Mouse (Mus musculus): ENCODE data around the gene Olfr1164. TPM values are rescaled to one million over a fixed set of nuclear protein-coding genes. Genes with fewer than 3 reads are reported as not detected.

Olfr1164 gene
- total RNA-seq (2023; ENCODE audit: inconsistent age) = not detected in 4 replicates

GRCm38 (mm10) chr2:88093866-88094265, at the start of gene Olfr1164:
Gene Olfr1164, minus strand, starts transcription at chr2:88093966.

DNA sequence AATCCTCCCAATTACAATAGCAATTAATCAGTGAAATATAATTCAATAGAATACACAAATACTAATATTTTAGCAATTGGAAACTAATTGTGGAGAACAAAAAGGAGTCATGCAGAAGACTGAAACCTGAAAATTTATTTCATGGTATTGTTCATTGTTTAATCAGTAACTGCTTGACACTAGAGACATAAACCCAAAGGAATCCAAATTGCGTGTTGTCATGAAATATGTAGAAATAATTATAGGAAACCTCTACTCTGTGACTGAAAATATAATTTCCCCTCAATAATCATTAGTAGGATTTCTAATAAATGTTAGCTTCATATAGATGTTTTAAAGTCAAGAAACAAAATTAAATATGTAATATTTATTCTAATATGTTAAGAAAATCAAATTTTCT, 34.4 kb upstream of the Olfr1164 start, which contains the start of gene Olfr1166:
Olfr1166 (minus strand) TSS at position 101 of the 400 bp plus-strand sequence.

DNA sequence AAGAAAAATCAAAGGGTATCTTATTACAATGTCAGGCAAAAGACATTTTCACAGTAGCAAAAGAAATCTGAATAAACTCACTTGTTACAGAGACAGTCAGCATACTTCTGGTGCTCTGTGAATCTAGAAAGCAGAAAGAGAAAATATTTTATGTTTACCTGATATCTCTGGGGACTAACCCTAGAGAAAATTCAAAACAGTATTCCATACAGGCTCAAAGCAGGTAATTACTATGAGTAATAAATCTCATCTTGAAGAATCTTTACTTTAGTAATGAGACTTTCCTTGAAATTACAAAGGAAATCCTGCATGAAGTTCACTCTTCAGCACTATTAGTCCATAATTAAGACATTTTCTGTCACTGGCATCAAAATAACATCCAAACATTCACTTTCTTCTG, 22.0 kb downstream of the Olfr1164 start, which contains the start of gene Olfr1163:
Olfr1163 (minus strand) TSS at position 101 of the 400 bp plus-strand sequence.

GRCm38 (mm10) chr2:88051029-88051428, 42.7 kb downstream of the Olfr1164 start, which contains the start of gene Olfr1162:
Gene Olfr1162, minus strand, starts transcription at chr2:88051129.

Other genes starting within 250 kb of the Olfr1164 start
- not detected in 4 replicates for gene Olfr1150-ps1, start 250.0 kb downstream of the Olfr1164 start, total RNA-seq (2023; ENCODE audit: inconsistent age)
- gene Olfr1151, start 238.1 kb downstream of the Olfr1164 start, total RNA-seq (2023; ENCODE audit: inconsistent age) = not detected in 4 replicates
- gene Olfr1152, start 227.5 kb downstream of the Olfr1164 start, total RNA-seq (2023; ENCODE audit: inconsistent age) = not detected in 4 replicates
- gene Olfr1153, start 199.0 kb downstream of the Olfr1164 start, total RNA-seq (2023; ENCODE audit: inconsistent age) = not detected in 4 replicates
- not detected in 4 replicates for gene Olfr1154, start 188.8 kb downstream of the Olfr1164 start, total RNA-seq (2023; ENCODE audit: inconsistent age)
- not detected in 4 replicates for gene Olfr1155, start 148.8 kb downstream of the Olfr1164 start, total RNA-seq (2023; ENCODE audit: inconsistent age)
- not detected in 4 replicates for gene Olfr1156, start 140.9 kb downstream of the Olfr1164 start, total RNA-seq (2023; ENCODE audit: inconsistent age)
- gene Olfr1157, start 125.7 kb downstream of the Olfr1164 start, total RNA-seq (2023; ENCODE audit: inconsistent age) = not detected in 4 replicates
- gene Olfr74, start 119.3 kb downstream of the Olfr1164 start, total RNA-seq (2023; ENCODE audit: inconsistent age) = not detected in 4 replicates
- gene Olfr1158, start 103.9 kb downstream of the Olfr1164 start, total RNA-seq (2023; ENCODE audit: inconsistent age) = not detected in 4 replicates
- gene Olfr1160, start 85.7 kb downstream of the Olfr1164 start, total RNA-seq (2023; ENCODE audit: inconsistent age) = not detected in 4 replicates
- gene Olfr1161, start 71.2 kb downstream of the Olfr1164 start, total RNA-seq (2023; ENCODE audit: inconsistent age) = not detected in 4 replicates
- gene Olfr73, start 56.3 kb downstream of the Olfr1164 start, total RNA-seq (2023; ENCODE audit: inconsistent age) = not detected in 4 replicates
- gene Olfr1162, start 42.8 kb downstream of the Olfr1164 start, total RNA-seq (2023; ENCODE audit: inconsistent age) = not detected in 4 replicates
- not detected in 4 replicates for gene Olfr1163, start 22.1 kb downstream of the Olfr1164 start, total RNA-seq (2023; ENCODE audit: inconsistent age)
- not detected in 4 replicates for gene Olfr1166, start 34.3 kb upstream of the Olfr1164 start, total RNA-seq (2023; ENCODE audit: inconsistent age)
- not detected in 4 replicates for gene Olfr1167, start 61.2 kb upstream of the Olfr1164 start, total RNA-seq (2023; ENCODE audit: inconsistent age)
- not detected in 4 replicates for gene Olfr1168, start 87.9 kb upstream of the Olfr1164 start, total RNA-seq (2023; ENCODE audit: inconsistent age)
- not detected in 4 replicates for gene Olfr1170, start 134.4 kb upstream of the Olfr1164 start, total RNA-seq (2023; ENCODE audit: inconsistent age)
- not detected in 4 replicates for gene Olfr1173, start 185.9 kb upstream of the Olfr1164 start, total RNA-seq (2023; ENCODE audit: inconsistent age)
- gene Olfr1174-ps, start 221.2 kb upstream of the Olfr1164 start, total RNA-seq (2023; ENCODE audit: inconsistent age) = not detected in 4 replicates
- gene Olfr1175-ps, start 233.2 kb upstream of the Olfr1164 start, total RNA-seq (2023; ENCODE audit: inconsistent age) = not detected in 4 replicates
- gene Olfr1176, start 242.8 kb upstream of the Olfr1164 start, total RNA-seq (2023; ENCODE audit: inconsistent age) = not detected in 4 replicates